Mouse (Mus musculus) forebrain, embryonic 10.5 days (tissue): ENCODE measurements around the gene Prr14. TPM values are rescaled to one million over a fixed set of nuclear protein-coding genes. Genes with fewer than 3 reads are reported as not detected.
A peak's percentile ranks its signal among the peaks of the same experiment; 100 is the strongest.
"Not testable (repeated sequence)": the region's sequence is repeated elsewhere in the genome, so short reads cannot be mapped to it uniquely, and the experiment has no call there.

Experiments used
- DNase-seq: peaks from one replicate; pipeline ENCODE4 v3.0.0-alpha.2; 2017; ENCODE audit warnings: low spot score; ENCODE audit errors: extremely low spot score
- H3K27ac ChIP-seq: fragments of 300-500 bp; sonication (generic); 2 replicates; pipeline ENCODE4 v1.5.1; 2016; ENCODE audit warnings: mild to moderate bottlenecking
- H3K27me3 ChIP-seq: fragments of 300-500 bp; sonication (generic); 2 replicates; pipeline ENCODE4 v1.6.1; 2016; ENCODE audit warnings: mild to moderate bottlenecking; ENCODE audit not compliant: poor library complexity, severe bottlenecking
- H3K36me3 ChIP-seq: fragments of 300-500 bp; sonication (generic); replicated peaks from 2 replicates; pipeline ENCODE4 v1.6.1; 2016; ENCODE audit warnings: mild to moderate bottlenecking, moderate library complexity
- H3K4me1 ChIP-seq: fragments of 300-500 bp; sonication (generic); 2 replicates; pipeline ENCODE4 v1.6.1; 2016
- H3K4me3 ChIP-seq: fragments of 300-500 bp; sonication (generic); 2 replicates; pipeline ENCODE4 v1.5.1; 2016; ENCODE audit warnings: mild to moderate bottlenecking, moderate library complexity
- H3K9me3 ChIP-seq: fragments of 300-500 bp; sonication (generic); 2 replicates; pipeline ENCODE4 v1.6.1; 2016; ENCODE audit warnings: mild to moderate bottlenecking, moderate library complexity
- WGBS: fragments of 180-500 bp; shearing (Covaris S2); methylation state at CpG from one replicate; pipeline ENCODE4 v1.1.7; 2016; 5-methylcytosine and 5-hydroxymethylcytosine counted together
- polyA plus RNA-seq: library from polyadenylated mRNA; unstranded; fragments of >200 nt; fragmentation: Nextera tagmentation; extraction: Ambion mirVana; gene quantifications from 2 replicates; pipeline ENCODE4 v1.2.1, GENCODE M21; 2016

Prr14 gene
- polyA plus RNA-seq, 1 experiment from 2014 or later: 47.3 TPM

GRCm38 (mm10) chr7:127498407-127498806 lies 39.0 kb downstream of the Prr14 start:
- DNase-seq: no peak

GRCm38 (mm10) chr7:127508291-127508690 lies 48.9 kb downstream of the Prr14 start:
- Histone ChIP-seq H3K4me1 (peaks cover 17% of the 10 kb centered on the region), H3K36me3 (peaks cover 6% of the 10 kb centered on the region), H3K27me3 (no peaks in the 10 kb centered on the region), H3K4me3 (no peak overlapping the region), H3K9me3 (no peaks in the 10 kb centered on the region), H3K27ac (no peak overlapping the region)
- DNase-seq: no peak
- WGBS: 95% methylated on average over 3 of the region's 3 CpGs

More at GRCm38 (mm10) chr7:127498407-127498806, 39.0 kb downstream of the Prr14 start:
- no peaks in the 10 kb centered on the region for H3K9me3 ChIP-seq
- H3K27me3 ChIP-seq: no peaks in the 10 kb centered on the region
- no peak overlapping the region for H3K27ac ChIP-seq
- H3K36me3 ChIP-seq: no peaks in the 10 kb centered on the region
- H3K4me1 ChIP-seq: no peaks in the 10 kb centered on the region
- no peak overlapping the region for H3K4me3 ChIP-seq
- WGBS: 40% methylated on average over 3 of the region's 3 CpGs

GRCm38 (mm10) chr7:127509830-127510229 lies 50.4 kb downstream of the Prr14 start:
- DNase-seq, H3K27me3 ChIP-seq, H3K4me3 ChIP-seq, H3K9me3 ChIP-seq, H3K27ac ChIP-seq: not testable (repeated sequence)
- Histone ChIP-seq H3K4me1 (peaks cover 26% of the 10 kb centered on the region), H3K36me3 (peaks cover 21% of the 10 kb centered on the region)
- WGBS: 81% methylated on average over 4 of the region's 4 CpGs

GRCm38 (mm10) chr7:127511241-127511640 lies 51.8 kb downstream of the Prr14 start:
- Histone ChIP-seq H3K27ac (peak overlapping the region; percentile 99), H3K4me3 (peak overlapping the region; percentile 82), H3K36me3 (peaks cover 35% of the 10 kb centered on the region), H3K9me3 (no peaks in the 10 kb centered on the region), H3K27me3 (no peaks in the 10 kb centered on the region), H3K4me1 (peaks cover 26% of the 10 kb centered on the region)
- DNase-seq: no peak
- WGBS: 43% methylated on average over 8 of the region's 8 CpGs

- DNase-seq: peak; percentile 97
- under 1% methylated on average over 37 of the region's 37 CpGs for WGBS
- no peaks in the 10 kb centered on the region for H3K27me3 ChIP-seq
- H3K27ac ChIP-seq: peak within 1 kb of the TSS; percentile 99
- H3K4me1 ChIP-seq: peaks cover 26% of the 10 kb centered on the region
- H3K36me3 ChIP-seq: peaks cover 41% of the 10 kb centered on the region
- H3K9me3 ChIP-seq: no peaks in the 10 kb centered on the region
- peak within 1 kb of the TSS; percentile 82 for H3K4me3 ChIP-seq
Measured at GRCm38 (mm10) chr7:127511808-127512230, 52.4 kb downstream of the Prr14 start, which contains the start of gene Srcap. Srcap (plus strand) TSS chr7:127511983.

- H3K27ac ChIP-seq: peak overlapping the region; percentile 99
- WGBS: under 1% methylated on average over 91 of the region's 93 CpGs
- peaks cover 47% of the 10 kb centered on the region for H3K36me3 ChIP-seq
- peaks cover 26% of the 10 kb centered on the region for H3K4me1 ChIP-seq
- no peaks in the 10 kb centered on the region for H3K9me3 ChIP-seq
- peak overlapping the region; percentile 82 for H3K4me3 ChIP-seq
- peak; percentile 90 for DNase-seq
- H3K27me3 ChIP-seq: no peaks in the 10 kb centered on the region
Measured at GRCm38 (mm10) chr7:127512231-127513015, 53.0 kb downstream of the Prr14 start.

- no peak for DNase-seq
- WGBS: 57% methylated on average over 8 of the region's 8 CpGs
Measured at GRCm38 (mm10) chr7:127513016-127513390, 53.6 kb downstream of the Prr14 start.

GRCm38 (mm10) chr7:127513781-127514180 lies 54.4 kb downstream of the Prr14 start:
- DNase-seq: no peak
- H3K36me3 ChIP-seq: peaks cover 61% of the 10 kb centered on the region
- H3K27me3 ChIP-seq: no peaks in the 10 kb centered on the region
- no peak overlapping the region for H3K27ac ChIP-seq
- no peaks in the 10 kb centered on the region for H3K9me3 ChIP-seq
- H3K4me3 ChIP-seq: peak overlapping the region; percentile 82
- peaks cover 26% of the 10 kb centered on the region for H3K4me1 ChIP-seq
- 91% methylated on average over 3 of the region's 3 CpGs for WGBS

More at GRCm38 (mm10) chr7:127513016-127513390, 53.6 kb downstream of the Prr14 start:
- Histone ChIP-seq H3K27ac (peak overlapping the region; percentile 99), H3K36me3 (peaks cover 53% of the 10 kb centered on the region), H3K27me3 (no peaks in the 10 kb centered on the region), H3K9me3 (no peaks in the 10 kb centered on the region), H3K4me3 (peak overlapping the region; percentile 82), H3K4me1 (peaks cover 26% of the 10 kb centered on the region)

GRCm38 (mm10) chr7:127515846-127516245 lies 56.4 kb downstream of the Prr14 start:
- DNase-seq: no peak
- peaks cover 81% of the 10 kb centered on the region for H3K36me3 ChIP-seq
- WGBS: 92% methylated on average over 7 of the region's 7 CpGs
- H3K27ac ChIP-seq: no peak overlapping the region
- no peak overlapping the region for H3K4me3 ChIP-seq
- H3K27me3 ChIP-seq: no peaks in the 10 kb centered on the region
- no peaks in the 10 kb centered on the region for H3K9me3 ChIP-seq
- H3K4me1 ChIP-seq: peaks cover 24% of the 10 kb centered on the region

- DNase-seq: no peak
- 94% methylated on average over 7 of the region's 7 CpGs for WGBS
- Histone ChIP-seq H3K4me3 (no peak overlapping the region), H3K27ac (no peak overlapping the region), H3K27me3 (no peaks in the 10 kb centered on the region), H3K36me3 (peaks cover 86% of the 10 kb centered on the region), H3K9me3 (no peaks in the 10 kb centered on the region), H3K4me1 (peaks cover 19% of the 10 kb centered on the region)
Measured at GRCm38 (mm10) chr7:127516344-127516743, 56.9 kb downstream of the Prr14 start.

GRCm38 (mm10) chr7:127519284-127519683 lies 59.9 kb downstream of the Prr14 start, which contains the start of gene Gm42715:
Gm42715 (plus strand) TSS chr7:127519584.
- no peak within 1 kb of the TSS for H3K4me3 ChIP-seq
- peaks cover 100% of the 10 kb centered on the region for H3K36me3 ChIP-seq
- no peak for DNase-seq
- no peaks in the 10 kb centered on the region for H3K9me3 ChIP-seq
- 90% methylated on average over 3 of the region's 3 CpGs for WGBS
- no peaks in the 10 kb centered on the region for H3K4me1 ChIP-seq
- H3K27me3 ChIP-seq: no peaks in the 10 kb centered on the region
- no peak within 1 kb of the TSS for H3K27ac ChIP-seq
